Mouse (Mus musculus) E14TG2a.4 (cell line): ENCODE results near the gene Adap1.

ENCODE experiments used
- H3K27me3 ChIP-seq: 2 replicates; pipeline ENCODE4 v1.6.1; 2014; ENCODE audit warnings: low read length, control low read depth; ENCODE audit not compliant: insufficient read depth
- H3K36me3 ChIP-seq: 2 replicates; pipeline ENCODE4 v1.6.1; 2014; ENCODE audit warnings: low read length, control low read depth; ENCODE audit not compliant: insufficient read depth
- H3K4me1 ChIP-seq: replicated peaks from 2 replicates; pipeline ENCODE4 v1.6.1; 2014; ENCODE audit warnings: low read depth, low read length, control low read depth
- H3K4me3 ChIP-seq: replicated peaks from 2 replicates; pipeline ENCODE4 v1.5.1; 2014; ENCODE audit warnings: mild to moderate bottlenecking, low read length
- H3K9me3 ChIP-seq: 2 replicates; pipeline ENCODE4 v1.6.1; 2014; ENCODE audit warnings: low read length, control low read depth
- CTCF ChIP-seq: conservative IDR thresholded peaks from 2 replicates; pipeline ENCODE4 v1.5.1; 2014; ENCODE audit warnings: low read length
- NANOG ChIP-seq: IDR thresholded peaks from 2 replicates; pipeline ENCODE4 v1.6.1; 2014; ENCODE audit warnings: borderline replicate concordance, low read length, mixed read lengths
- POU5F1 ChIP-seq: IDR thresholded peaks from 2 replicates; pipeline ENCODE4 v1.6.1; 2014; ENCODE audit warnings: low read length, borderline replicate concordance

Adap1 gene

DNA sequence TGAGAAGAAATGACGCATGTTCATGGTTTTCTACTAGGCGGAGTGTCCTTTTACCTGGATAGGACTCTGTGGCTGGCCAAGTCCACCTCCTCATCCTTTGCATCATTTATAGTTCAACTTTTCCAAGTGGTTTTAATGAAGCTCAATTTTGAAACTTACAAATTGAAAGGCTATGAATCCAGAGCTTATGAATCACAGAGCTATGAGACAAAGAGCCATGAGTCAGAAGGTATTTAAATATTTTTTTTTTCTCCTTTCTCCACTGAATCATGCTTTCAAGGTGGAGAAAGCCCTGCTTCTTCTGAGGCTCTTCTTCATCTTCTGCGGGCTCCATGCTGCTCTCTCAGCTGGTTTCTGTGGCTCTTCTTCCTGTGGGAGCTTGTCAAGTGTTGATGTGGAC is 95.7 kb downstream of the Adap1 start:
- H3K9me3 ChIP-seq, result no peaks in the 10 kb centered on the region
- H3K27me3 ChIP-seq, result no peaks in the 10 kb centered on the region
- peaks cover 19% of the 10 kb centered on the region for H3K4me1 ChIP-seq
- TF ChIP-seq POU5F1, result no peak
- no peak for TF ChIP-seq NANOG
- no peak for TF ChIP-seq CTCF
- H3K4me3 ChIP-seq, result no peak overlapping the region
- peaks cover 100% of the 10 kb centered on the region for H3K36me3 ChIP-seq

DNA sequence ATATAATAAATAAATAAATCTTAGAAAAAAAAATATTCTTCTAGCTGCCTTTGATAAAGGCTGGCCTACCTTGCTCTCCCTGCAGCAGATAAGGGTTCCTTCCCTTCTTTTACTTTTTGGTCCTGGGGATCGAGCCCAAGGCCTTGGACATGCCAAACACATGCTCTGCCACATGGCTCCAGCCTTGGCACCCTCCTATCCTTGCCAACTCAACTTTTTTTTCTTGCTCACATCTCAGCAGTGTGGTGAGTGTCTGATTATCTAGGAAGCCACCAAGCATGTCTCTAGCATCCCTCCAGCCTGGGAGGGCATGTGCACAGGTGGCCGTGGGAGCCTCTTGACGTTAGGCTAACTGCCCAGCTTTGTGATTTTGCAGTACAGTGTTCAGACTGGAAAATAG is 97.1 kb downstream of the Adap1 start:
- no peak overlapping the region for H3K4me3 ChIP-seq
- no peaks in the 10 kb centered on the region for H3K9me3 ChIP-seq
- no peaks in the 10 kb centered on the region for H3K27me3 ChIP-seq
- peaks cover 19% of the 10 kb centered on the region for H3K4me1 ChIP-seq
- peaks cover 100% of the 10 kb centered on the region for H3K36me3 ChIP-seq
- TF ChIP-seq POU5F1 (no peak), NANOG (no peak), CTCF (no peak)

DNA sequence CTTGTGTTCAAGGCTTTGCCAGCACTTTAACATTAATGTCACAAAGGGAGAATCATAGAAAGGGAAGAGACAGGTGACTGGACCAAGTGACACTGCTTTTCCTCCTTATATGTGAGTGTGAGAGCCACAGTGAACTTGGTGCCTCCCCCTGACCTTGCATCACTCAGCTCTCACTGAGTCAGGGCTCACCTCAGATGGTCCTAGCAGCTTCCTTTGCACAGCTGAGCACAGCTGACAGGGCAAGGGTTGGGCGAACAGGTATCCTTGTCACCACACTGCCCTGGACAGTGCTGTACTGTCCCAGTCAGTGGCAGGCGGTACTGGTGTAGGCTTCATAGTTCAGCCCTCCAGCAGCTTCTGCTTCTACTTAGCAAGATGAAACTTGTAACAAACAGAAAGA is 97.8 kb downstream of the Adap1 start:
- no peak overlapping the region for H3K4me3 ChIP-seq
- no peaks in the 10 kb centered on the region for H3K27me3 ChIP-seq
- peaks cover 100% of the 10 kb centered on the region for H3K36me3 ChIP-seq
- H3K4me1 ChIP-seq, result peaks cover 19% of the 10 kb centered on the region
- no peaks in the 10 kb centered on the region for H3K9me3 ChIP-seq
- no peak for TF ChIP-seq NANOG
- no peak for TF ChIP-seq POU5F1
- no peak for TF ChIP-seq CTCF

DNA sequence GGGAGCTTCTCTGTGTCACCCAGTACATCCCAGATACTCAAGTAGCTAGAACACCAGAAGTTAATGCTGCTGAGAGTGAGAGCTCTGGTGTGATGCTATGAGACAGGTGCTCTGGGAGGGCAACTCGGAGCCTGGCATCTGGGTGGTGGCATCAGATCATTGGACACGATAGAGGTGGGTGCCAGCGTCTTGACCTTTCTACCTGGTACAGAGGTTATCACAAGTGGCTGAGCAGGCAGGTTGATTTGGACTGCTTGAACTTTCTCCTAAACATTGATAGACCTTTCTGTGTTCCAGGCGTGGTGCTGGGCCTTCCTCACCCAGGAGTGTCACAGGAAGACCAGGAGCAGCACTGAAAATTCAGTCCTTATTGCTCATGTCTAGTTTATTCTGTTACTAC is 98.2 kb downstream of the Adap1 start:
- TF ChIP-seq POU5F1 (no peak), NANOG (no peak)
- no peaks in the 10 kb centered on the region for H3K27me3 ChIP-seq
- H3K36me3 ChIP-seq, result peaks cover 100% of the 10 kb centered on the region
- H3K4me3 ChIP-seq, result no peak overlapping the region
- H3K4me1 ChIP-seq, result peaks cover 19% of the 10 kb centered on the region
- no peaks in the 10 kb centered on the region for H3K9me3 ChIP-seq

DNA sequence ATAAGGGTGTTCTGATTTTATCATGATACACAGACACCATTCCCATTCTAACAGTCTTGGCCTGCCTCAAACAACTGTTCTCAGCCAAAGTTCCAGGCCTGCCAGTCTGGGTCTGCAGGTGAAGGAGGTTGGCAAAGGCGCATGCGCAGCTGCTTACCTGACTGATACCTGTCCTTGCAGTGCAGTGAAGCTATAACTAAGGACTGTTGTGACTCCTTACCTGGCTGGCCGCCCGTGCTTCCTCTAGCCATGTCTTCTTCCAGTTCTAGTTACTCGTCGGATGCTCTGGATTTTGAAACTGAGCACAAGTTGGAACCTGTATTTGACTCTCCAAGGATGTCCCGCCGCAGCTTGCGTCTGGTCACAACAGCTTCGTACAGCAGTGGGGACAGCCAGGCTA is 102.1 kb downstream of the Adap1 start:
- no peak overlapping the region for H3K4me3 ChIP-seq
- TF ChIP-seq POU5F1 (no peak), NANOG (no peak), CTCF (no peak)
- H3K36me3 ChIP-seq, result peaks cover 87% of the 10 kb centered on the region
- H3K4me1 ChIP-seq, result 0 out of 2 replicates have a peak, but pooled peaks cover under 1% of the 10 kb centered on the region
- H3K9me3 ChIP-seq, result no peaks in the 10 kb centered on the region
- no peaks in the 10 kb centered on the region for H3K27me3 ChIP-seq
